17 mouse cellular contexts compared by ENCODE assay signal in genomic region chr10:67802156-67802555, GRCm38 (mm10).
"Had no signal": no experiment of that assay in that cellular context is flagged by ENCODE, and none has a peak within 500 bp of the region (broad histone marks: within the 10 kb centered on the region; RNA-seq: fewer than 3 reads in every experiment).

No protein-coding gene starts in this region.

- H3K4me1 ChIP-seq: lung, embryonic 15.5 days had no signal

- H3K4me2 ChIP-seq: lung, embryonic 15.5 days; midbrain, embryonic 11.5 days had no signal

- H3K9me3 ChIP-seq: lung, embryonic 15.5 days had no signal

- H3K4me3 ChIP-seq: layer of hippocampus, adult 2 months; lung, embryonic 15.5 days had no signal

- DNase-seq: kidney, adult 2 months; kidney, postnatal 25 days; layer of hippocampus, adult 9-11 months; lung, adult 18-20 months; lung, postnatal 14 days; midbrain, embryonic 14.5 days; right cerebral cortex, postnatal 4 days; thymus, adult 18-20 months; thymus, postnatal 36 days had no signal

- H3K27ac ChIP-seq: kidney, postnatal 0 days; layer of hippocampus, adult 2 months; liver, embryonic 14.5 days; lung, embryonic 15.5 days; macrophage; stomach, postnatal 0 days had no signal

- H3K36me3 ChIP-seq: lung, embryonic 15.5 days had no signal

- ATAC-seq: intestine, postnatal 0 days had no signal

- H3K9ac ChIP-seq: liver, embryonic 14.5 days; lung, embryonic 15.5 days had no signal

- H3K27me3 ChIP-seq: lung, embryonic 15.5 days had no signal
